Mouse (Mus musculus): ENCODE results near the gene Timm44. TPM values are rescaled to one million over a fixed set of nuclear protein-coding genes. Genes with fewer than 3 reads are reported as not detected.
A peak's percentile ranks its signal among the peaks of the same experiment; 100 is the strongest.

Timm44 gene
- polyA plus RNA-seq, 1 experiment from 2014 or later = 78.0 TPM

GRCm38 (mm10) chr8:4250306-4250970 lies 25.3 kb downstream of the Timm44 start:
- Histone ChIP-seq H3K4me1 (ENCODE audit: control insufficient read depth, insufficient read depth, low read length) (peaks cover 11% of the 10 kb centered on the region), H3K4me2 (ENCODE audit: low read depth, severe bottlenecking) (no peak overlapping the region), H3K36me3 (ENCODE audit: control insufficient read depth, insufficient read depth, low read length) (peaks cover 11% of the 10 kb centered on the region), H3K27ac (replicated peaks; ENCODE audit: low read depth, low read length) (no peak overlapping the region), H3K27me3 (ENCODE audit: control insufficient read depth, insufficient read depth, low read length) (no peaks in the 10 kb centered on the region), H3K9ac (ENCODE audit: low read length) (peak overlapping the region; percentile 37; the same call in 1 of the 2 replicates), H3K4me3 (ENCODE audit: low read depth, low read length) (no peak overlapping the region), H3K9me3 (ENCODE audit: control insufficient read depth, low read length) (no peaks in the 10 kb centered on the region)
- DNase-seq (ENCODE audit: low spot score) (peak; percentile 89), ATAC-seq (ENCODE audit: insufficient number of reproducible peaks, low FRiP score, low TSS enrichment, low read depth) (peak; percentile 26; the same call in 1 of the 2 replicates)
- 30% methylated on average over 26 of the region's 26 CpGs for WGBS

- H3K9ac ChIP-seq (ENCODE audit: low read length) = peak overlapping the region; percentile 22; the same call in 1 of the 2 replicates
- 13% methylated on average over 29 of the region's 29 CpGs for WGBS
These were observed 26.5 kb downstream of the Timm44 start for GRCm38 (mm10) chr8:4249213-4249612.

GRCm38 (mm10) chr8:4247951-4248540 lies 27.7 kb downstream of the Timm44 start, which contains the start of gene Tgfbr3l:
Gene Tgfbr3l, plus strand, starts transcription at chr8:4248214.
- ATAC-seq (ENCODE audit: insufficient number of reproducible peaks, low FRiP score, low TSS enrichment, low read depth) (no peak), DNase-seq (ENCODE audit: low spot score) (no peak)
- Histone ChIP-seq H3K4me1 (ENCODE audit: control insufficient read depth, insufficient read depth, low read length) (peaks cover 7% of the 10 kb centered on the region; the same call in 1 of the 2 replicates), H3K4me2 (ENCODE audit: low read depth, severe bottlenecking) (peak within 1 kb of the TSS; percentile 22; the same call in 1 of the 2 replicates), H3K36me3 (ENCODE audit: control insufficient read depth, insufficient read depth, low read length) (peaks cover 24% of the 10 kb centered on the region), H3K9ac (ENCODE audit: low read length) (no peak within 1 kb of the TSS), H3K27me3 (ENCODE audit: control insufficient read depth, insufficient read depth, low read length) (no peaks in the 10 kb centered on the region), H3K9me3 (ENCODE audit: control insufficient read depth, low read length) (no peaks in the 10 kb centered on the region), H3K4me3 (ENCODE audit: low read depth, low read length) (no peak within 1 kb of the TSS), H3K27ac (replicated peaks; ENCODE audit: low read depth, low read length) (no peak within 1 kb of the TSS)
- 79% methylated on average over 15 of the region's 15 CpGs for WGBS

More at GRCm38 (mm10) chr8:4249213-4249612, 26.5 kb downstream of the Timm44 start:
- peak overlapping the region; percentile 22; the same call in 1 of the 2 replicates for H3K4me2 ChIP-seq (ENCODE audit: low read depth, severe bottlenecking)
- H3K9me3 ChIP-seq (ENCODE audit: control insufficient read depth, low read length) = no peaks in the 10 kb centered on the region
- peaks cover 16% of the 10 kb centered on the region for H3K36me3 ChIP-seq (ENCODE audit: control insufficient read depth, insufficient read depth, low read length)
- no peak overlapping the region for H3K4me3 ChIP-seq (ENCODE audit: low read depth, low read length)
- peaks cover 10% of the 10 kb centered on the region for H3K4me1 ChIP-seq (ENCODE audit: control insufficient read depth, insufficient read depth, low read length)
- no peak overlapping the region for H3K27ac ChIP-seq (replicated peaks; ENCODE audit: low read depth, low read length)
- DNase-seq (ENCODE audit: low spot score) = peak; percentile 70
- ATAC-seq (ENCODE audit: insufficient number of reproducible peaks, low FRiP score, low TSS enrichment, low read depth) = no peak
- no peaks in the 10 kb centered on the region for H3K27me3 ChIP-seq (ENCODE audit: control insufficient read depth, insufficient read depth, low read length)

- Histone ChIP-seq H3K4me2 (ENCODE audit: low read depth, severe bottlenecking) (no peak overlapping the region), H3K27ac (replicated peaks; ENCODE audit: low read depth, low read length) (no peak overlapping the region), H3K36me3 (ENCODE audit: control insufficient read depth, insufficient read depth, low read length) (peaks cover 30% of the 10 kb centered on the region), H3K4me3 (ENCODE audit: low read depth, low read length) (no peak overlapping the region), H3K4me1 (ENCODE audit: control insufficient read depth, insufficient read depth, low read length) (peaks cover 7% of the 10 kb centered on the region; the same call in 1 of the 2 replicates), H3K9ac (ENCODE audit: low read length) (no peak overlapping the region), H3K27me3 (ENCODE audit: control insufficient read depth, insufficient read depth, low read length) (no peaks in the 10 kb centered on the region), H3K9me3 (ENCODE audit: control insufficient read depth, low read length) (no peaks in the 10 kb centered on the region; the same call in 1 of the 2 replicates)
- WGBS = 88% methylated on average over 8 of the region's 8 CpGs
- ATAC-seq (ENCODE audit: insufficient number of reproducible peaks, low FRiP score, low TSS enrichment, low read depth) (no peak), DNase-seq (ENCODE audit: low spot score) (no peak)
These were observed 28.5 kb downstream of the Timm44 start for GRCm38 (mm10) chr8:4247241-4247640.

- Histone ChIP-seq H3K36me3 (ENCODE audit: control insufficient read depth, insufficient read depth, low read length) (peaks cover 30% of the 10 kb centered on the region), H3K4me2 (ENCODE audit: low read depth, severe bottlenecking) (no peak overlapping the region), H3K27me3 (ENCODE audit: control insufficient read depth, insufficient read depth, low read length) (no peaks in the 10 kb centered on the region), H3K4me1 (ENCODE audit: control insufficient read depth, insufficient read depth, low read length) (peaks cover 7% of the 10 kb centered on the region; the same call in 1 of the 2 replicates), H3K9ac (ENCODE audit: low read length) (no peak overlapping the region), H3K27ac (replicated peaks; ENCODE audit: low read depth, low read length) (no peak overlapping the region), H3K4me3 (ENCODE audit: low read depth, low read length) (no peak overlapping the region), H3K9me3 (ENCODE audit: control insufficient read depth, low read length) (no peaks in the 10 kb centered on the region; the same call in 1 of the 2 replicates)
- DNase-seq (ENCODE audit: low spot score) = no peak
- no peak for ATAC-seq (ENCODE audit: insufficient number of reproducible peaks, low FRiP score, low TSS enrichment, low read depth)
- 84% methylated on average over 13 of the region's 13 CpGs for WGBS
These were observed 30.0 kb downstream of the Timm44 start for GRCm38 (mm10) chr8:4245737-4246136.

GRCm38 (mm10) chr8:4245061-4245460 lies 30.7 kb downstream of the Timm44 start:
- 92% methylated on average over 5 of the region's 5 CpGs for WGBS
- DNase-seq (ENCODE audit: low spot score) (no peak), ATAC-seq (ENCODE audit: insufficient number of reproducible peaks, low FRiP score, low TSS enrichment, low read depth) (no peak)
- H3K4me2 ChIP-seq (ENCODE audit: low read depth, severe bottlenecking) = no peak overlapping the region
- peaks cover 10% of the 10 kb centered on the region for H3K4me1 ChIP-seq (ENCODE audit: control insufficient read depth, insufficient read depth, low read length)
- H3K36me3 ChIP-seq (ENCODE audit: control insufficient read depth, insufficient read depth, low read length) = peaks cover 30% of the 10 kb centered on the region
- H3K27ac ChIP-seq (replicated peaks; ENCODE audit: low read depth, low read length) = no peak overlapping the region
- no peaks in the 10 kb centered on the region; the same call in 1 of the 2 replicates for H3K9me3 ChIP-seq (ENCODE audit: control insufficient read depth, low read length)
- no peaks in the 10 kb centered on the region for H3K27me3 ChIP-seq (ENCODE audit: control insufficient read depth, insufficient read depth, low read length)
- no peak overlapping the region for H3K4me3 ChIP-seq (ENCODE audit: low read depth, low read length)
- no peak overlapping the region for H3K9ac ChIP-seq (ENCODE audit: low read length)

GRCm38 (mm10) chr8:4239193-4239890 lies 36.4 kb downstream of the Timm44 start:
- 16% methylated on average over 19 of the region's 19 CpGs for WGBS
- Histone ChIP-seq H3K4me1 (ENCODE audit: control insufficient read depth, insufficient read depth, low read length) (peaks cover 12% of the 10 kb centered on the region), H3K9ac (ENCODE audit: low read length) (peak overlapping the region; percentile 85), H3K27me3 (ENCODE audit: control insufficient read depth, insufficient read depth, low read length) (no peaks in the 10 kb centered on the region), H3K27ac (replicated peaks; ENCODE audit: low read depth, low read length) (no peak overlapping the region; the same call in 1 of the 2 replicates), H3K36me3 (ENCODE audit: control insufficient read depth, insufficient read depth, low read length) (peaks cover 14% of the 10 kb centered on the region), H3K4me2 (ENCODE audit: low read depth, severe bottlenecking) (peak overlapping the region; percentile 91), H3K9me3 (ENCODE audit: control insufficient read depth, low read length) (no peaks in the 10 kb centered on the region; the same call in 1 of the 2 replicates), H3K4me3 (ENCODE audit: low read depth, low read length) (peak overlapping the region; percentile 90)
- no peak for DNase-seq (ENCODE audit: low spot score)
- peak; percentile 4; the same call in 1 of the 2 replicates for ATAC-seq (ENCODE audit: insufficient number of reproducible peaks, low FRiP score, low TSS enrichment, low read depth)
